In the genomic region with DNA sequence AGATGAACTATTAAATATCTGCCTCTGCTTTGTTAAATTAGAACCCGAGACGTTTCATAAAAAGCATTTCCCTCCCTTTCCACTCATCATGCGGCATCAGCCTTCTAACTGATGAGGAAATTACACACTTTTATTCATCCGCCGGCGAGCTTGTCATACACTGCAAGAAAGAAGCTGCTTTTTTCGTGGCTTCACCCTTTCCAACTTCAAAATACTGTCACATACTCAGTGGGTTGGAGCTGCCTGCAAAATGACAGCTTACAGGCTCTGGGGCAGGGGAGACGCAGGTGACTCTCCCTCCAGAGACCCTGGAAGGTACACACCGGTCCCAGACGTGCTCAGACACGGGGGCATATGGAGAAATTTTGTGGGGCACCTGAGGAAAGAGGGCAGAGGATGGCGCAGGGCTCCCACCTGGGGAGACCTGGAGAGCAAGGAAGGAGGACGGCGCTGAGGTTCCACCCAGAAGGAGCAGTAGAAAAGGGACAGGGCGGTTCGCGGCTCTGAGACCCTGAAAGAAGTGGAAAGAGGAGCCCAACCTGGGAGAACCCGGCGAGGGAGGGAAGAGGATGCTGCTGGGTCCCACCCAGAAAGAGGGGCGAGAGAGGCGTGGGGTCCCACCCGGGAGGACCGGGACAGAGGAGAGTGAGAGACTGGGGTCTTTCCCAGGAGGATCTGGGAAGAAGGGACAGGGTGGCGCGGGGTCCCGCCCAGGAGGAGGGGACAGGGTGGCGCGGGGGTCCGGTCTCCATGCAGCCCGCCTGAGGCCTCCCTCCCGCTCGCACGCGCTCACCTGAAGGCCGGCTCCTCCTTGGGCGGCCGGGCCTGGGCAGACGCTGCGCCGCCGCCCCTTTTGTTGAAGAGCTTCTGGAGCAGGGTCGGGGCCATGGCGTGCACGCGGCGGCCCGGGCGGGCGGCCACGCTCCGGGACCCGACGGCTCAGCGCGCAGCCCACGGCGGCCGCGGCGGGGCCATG, we compare ENCODE assay signal across 8 mouse cellular contexts. TPM values are rescaled to one million over a fixed set of nuclear protein-coding genes. Genes with fewer than 3 reads are reported as not detected.
DNase-seq lines count a peak whose midpoint lies in the region; ATAC-seq and TF ChIP-seq lines count a peak whose summit lies in the region.

No protein-coding gene starts in this region.

- H3K9me3 ChIP-seq in forebrain, embryonic 16.5 days (ENCODE audit: control insufficient read depth, low read length): no peaks in the 10 kb centered on the region
- no peaks in the 10 kb centered on the region for H3K9me3 ChIP-seq in kidney, postnatal 0 days (replicated peaks; ENCODE audit: low read length)
- no peaks in the 10 kb centered on the region for H3K9me3 ChIP-seq in stomach, embryonic 16.5 days (replicated peaks; ENCODE audit: control insufficient read depth, low read length)

- no peaks in the 10 kb centered on the region for H3K27me3 ChIP-seq in forebrain, embryonic 16.5 days (replicated peaks; ENCODE audit: control insufficient read depth, insufficient read depth, low read length)
- no peaks in the 10 kb centered on the region for H3K27me3 ChIP-seq in kidney, postnatal 0 days (ENCODE audit: insufficient read depth, low read length)
- H3K27me3 ChIP-seq in stomach, embryonic 16.5 days (ENCODE audit: control insufficient read depth, insufficient read depth, low read length): no peaks in the 10 kb centered on the region

- peak overlapping the region; percentile 93 for H3K4me3 ChIP-seq in forebrain, embryonic 16.5 days (replicated peaks; ENCODE audit: low read length)
- peak overlapping the region; percentile 81 for H3K4me3 ChIP-seq in kidney, postnatal 0 days (replicated peaks; ENCODE audit: low read depth, low read length)
- H3K4me3 ChIP-seq in stomach, embryonic 16.5 days (replicated peaks; ENCODE audit: low read length): peak overlapping the region; percentile 81

- peak overlapping the region; percentile 89 for H3K9ac ChIP-seq in forebrain, embryonic 16.5 days (replicated peaks; ENCODE audit: low read depth, low read length)
- peak overlapping the region; percentile 82 for H3K9ac ChIP-seq in kidney, postnatal 0 days (ENCODE audit: low read depth, low read length)
- H3K9ac ChIP-seq in stomach, embryonic 16.5 days (ENCODE audit: low read length): peak overlapping the region; percentile 83

- WGBS in forebrain, embryonic 16.5 days: 2% methylated on average over 35 of the region's 60 CpGs
- 3% methylated on average over 52 of the region's 60 CpGs for WGBS in kidney, postnatal 0 days
- 2% methylated on average over 60 of the region's 60 CpGs for WGBS in stomach, embryonic 16.5 days

- peak; percentile 1 for ATAC-seq in forebrain, embryonic 16.5 days
- ATAC-seq in kidney, postnatal 0 days (replicated peaks; ENCODE audit: low FRiP score, low read depth): peak; percentile 70; the same call in 1 of the 2 replicates
- ATAC-seq in megakaryocyte-erythroid progenitor cell, adult 5-6 weeks (replicated peaks; ENCODE audit: low FRiP score, low TSS enrichment, poor library complexity, severe bottlenecking): peak; percentile 19
- peak; percentile 29; the same call in 1 of the 2 replicates for ATAC-seq in stomach, embryonic 16.5 days (ENCODE audit: insufficient read depth, low FRiP score)

- H3K4me2 ChIP-seq in forebrain, embryonic 16.5 days (ENCODE audit: low read length): peak overlapping the region; percentile 93
- H3K4me2 ChIP-seq in kidney, postnatal 0 days (ENCODE audit: low read length): peak overlapping the region; percentile 89
- peak overlapping the region; percentile 93 for H3K4me2 ChIP-seq in stomach, embryonic 16.5 days (ENCODE audit: low read depth, low read length)

- peak overlapping the region; percentile 80 for H3K27ac ChIP-seq in forebrain, embryonic 16.5 days (ENCODE audit: low read length)
- H3K27ac ChIP-seq in kidney, postnatal 0 days: peak overlapping the region; percentile 87
- peak overlapping the region; percentile 84 for H3K27ac ChIP-seq in stomach, embryonic 16.5 days (ENCODE audit: low read length)

- no peak for TF ChIP-seq CTCF in kidney, postnatal 0 days (IDR thresholded peaks at IDR 0.05; ENCODE audit: low read depth)

- H3K4me1 ChIP-seq in forebrain, embryonic 16.5 days (replicated peaks; ENCODE audit: control insufficient read depth, insufficient read depth, low read length): peaks cover 21% of the 10 kb centered on the region
- H3K4me1 ChIP-seq in kidney, postnatal 0 days (replicated peaks; ENCODE audit: insufficient read depth, low read length): peaks cover 6% of the 10 kb centered on the region; the same call in 1 of the 2 replicates
- peaks cover 3% of the 10 kb centered on the region; the same call in 1 of the 2 replicates for H3K4me1 ChIP-seq in stomach, embryonic 16.5 days (ENCODE audit: control insufficient read depth, insufficient read depth, low read length)

- no peaks in the 10 kb centered on the region for H3K36me3 ChIP-seq in forebrain, embryonic 16.5 days (ENCODE audit: control insufficient read depth, insufficient read depth)
- no peaks in the 10 kb centered on the region for H3K36me3 ChIP-seq in kidney, postnatal 0 days (ENCODE audit: insufficient read depth, low read length)
- H3K36me3 ChIP-seq in stomach, embryonic 16.5 days (ENCODE audit: control insufficient read depth, insufficient read depth, low read length): no peaks in the 10 kb centered on the region

- DNase-seq in adrenal gland, adult 8-10 months: peak; percentile 28
- no peak for DNase-seq in adrenal gland, postnatal 36 days
- peak; percentile 49 for DNase-seq in 3134 (ENCODE audit: extremely low read depth, insufficient read length, low spot score)
- DNase-seq in c-Kit-positive CD71-positive TER-119-positive erythroid progenitor cells, embryonic 14.5 days (ENCODE audit: low spot score): peak; percentile 27
- DNase-seq in kidney, postnatal 0 days (ENCODE audit: low spot score): peak; percentile 38

RNA-seq across cellular contexts. Expression of a gene that starts 0.6 kb away (rescaled TPM):
- 10 to 100 TPM in 3 of 4 experiments, 1 to 10 TPM in 1; 9.1 to 13.0 (median 10.3) TPM for total RNA-seq in adrenal gland, adult 8-10 months (2022)
- total RNA-seq in adrenal gland, postnatal 36 days (2021): 1 to 10 TPM; 8.2 to 8.6 TPM
- 4.0 and 5.7 TPM in 2 replicates for polyA plus RNA-seq in forebrain, embryonic 16.5 days (2015; fragmentation: Nextera tagmentation; extraction: Ambion mirVana)
- polyA plus RNA-seq in kidney, postnatal 0 days (2015; fragmentation: Nextera tagmentation; extraction: Ambion mirVana): 4.3 and 4.4 TPM in 2 replicates
- total RNA-seq in megakaryocyte-erythroid progenitor cell, adult 5-6 weeks (2014; fragmentation: Nextera tagmentation): 23.2 and 27.8 TPM in 2 replicates
- 12.8 and 15.8 TPM in 2 replicates for total RNA-seq in megakaryocyte-erythroid progenitor cell, adult 5-6 weeks (2017)
- polyA plus RNA-seq in stomach, embryonic 16.5 days (2015; fragmentation: Nextera tagmentation; extraction: Ambion mirVana): 3.0 and 3.8 TPM in 2 replicates

RNA-seq across cellular contexts. Expression of a gene that starts 24.1 kb away (rescaled TPM):
- 10 to 100 TPM; 53.6 to 59.3 (median 57.8) TPM for total RNA-seq in adrenal gland, adult 8-10 months (2022)
- total RNA-seq in adrenal gland, postnatal 36 days (2021): 10 to 100 TPM; 48.7 to 71.2 TPM
- polyA plus RNA-seq in forebrain, embryonic 16.5 days (2015; fragmentation: Nextera tagmentation; extraction: Ambion mirVana): 161 and 169 TPM in 2 replicates
- 85.6 and 93.8 TPM in 2 replicates for polyA plus RNA-seq in kidney, postnatal 0 days (2015; fragmentation: Nextera tagmentation; extraction: Ambion mirVana)
- total RNA-seq in megakaryocyte-erythroid progenitor cell, adult 5-6 weeks (2014; fragmentation: Nextera tagmentation): 230 and 245 TPM in 2 replicates
- total RNA-seq in megakaryocyte-erythroid progenitor cell, adult 5-6 weeks (2017): 347 and 498 TPM in 2 replicates
- polyA plus RNA-seq in stomach, embryonic 16.5 days (2015; fragmentation: Nextera tagmentation; extraction: Ambion mirVana): 134 and 150 TPM in 2 replicates

Comparison
In these comparisons a context has a peak if more than half of its experiments do, and no peak if none do; other contexts are left out.
1. DNase-seq: peak in adrenal gland, adult 8-10 months (single experiment), 3134 (single experiment), c-Kit-positive CD71-positive TER-119-positive erythroid progenitor cells, embryonic 14.5 days (single experiment) and kidney, postnatal 0 days (single experiment); none in adrenal gland, postnatal 36 days (0 of 2).
2. ATAC-seq: peak in every context shown above with its lines; median percentile 70 in kidney, postnatal 0 days; 29 in stomach, embryonic 16.5 days; 19 in megakaryocyte-erythroid progenitor cell, adult 5-6 weeks; 1 in forebrain, embryonic 16.5 days.
3. Peak in every context shown above with its lines, with median percentiles within 50 percentile points of each other: H3K27ac ChIP-seq, H3K4me2 ChIP-seq, H3K4me3 ChIP-seq and H3K9ac ChIP-seq.